8 mouse cellular contexts compared by ENCODE assay signal in the genomic region with DNA sequence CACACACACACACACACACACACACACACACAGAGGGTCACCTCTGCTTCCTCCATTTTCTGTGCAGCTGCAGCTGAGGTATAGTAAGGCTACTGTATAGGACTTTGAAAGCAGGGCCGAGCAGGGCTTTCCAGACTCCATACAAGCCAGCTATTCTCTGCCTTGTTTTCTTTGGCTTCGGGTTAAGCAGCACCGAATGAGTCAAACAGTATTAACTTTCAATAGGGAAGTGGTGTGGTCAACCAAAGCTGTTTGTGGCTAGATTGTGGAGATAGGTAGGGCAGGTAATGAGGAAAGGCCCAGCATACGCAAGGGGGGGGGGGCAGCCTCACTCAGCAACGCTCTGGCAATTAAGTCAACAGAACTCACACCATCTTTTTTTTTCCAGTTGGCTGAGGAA.
DNase-seq lines count a peak whose midpoint lies in the region; ATAC-seq lines count a peak whose summit lies in the region.

No protein-coding gene starts in this region.

- no peaks in the 10 kb centered on the region for H3K36me3 ChIP-seq in kidney, embryonic 16.5 days (ENCODE audit: insufficient read depth, low read length)
- no peaks in the 10 kb centered on the region for H3K36me3 ChIP-seq in stomach, embryonic 14.5 days (ENCODE audit: control insufficient read depth, insufficient read depth, low read length)
- peaks cover 54% of the 10 kb centered on the region for H3K36me3 ChIP-seq in liver, embryonic 12.5 days

- H3K4me3 ChIP-seq in kidney, embryonic 16.5 days (ENCODE audit: low read length): no peak overlapping the region
- H3K4me3 ChIP-seq in stomach, embryonic 14.5 days (ENCODE audit: low read depth, low read length): no peak overlapping the region
- H3K4me3 ChIP-seq in liver, embryonic 12.5 days: no peak overlapping the region

- DNase-seq in kidney, postnatal 36 days: no peak
- peak; percentile 91 for DNase-seq in Muller cell, postnatal 12 days (ENCODE audit: inconsistent ontology term)
- no peak for DNase-seq in left cerebral cortex, adult 8-10 months (ENCODE audit: low spot score in 2 of 2)
- DNase-seq in spleen, postnatal 4 days (ENCODE audit: low spot score in 2 of 2): no peak

- peaks cover 19% of the 10 kb centered on the region for H3K4me1 ChIP-seq in kidney, embryonic 16.5 days (ENCODE audit: insufficient read depth, low read length)
- H3K4me1 ChIP-seq in stomach, embryonic 14.5 days (ENCODE audit: control insufficient read depth, insufficient read depth, low read length): 0 out of 2 replicates have a peak, but pooled peaks cover 20% of the 10 kb centered on the region
- H3K4me1 ChIP-seq in liver, embryonic 12.5 days: 0 out of 2 replicates have a peak, but pooled peaks cover 14% of the 10 kb centered on the region

- H3K27ac ChIP-seq in kidney, embryonic 16.5 days (ENCODE audit: low read length): peak overlapping the region; percentile 52; the same call in 1 of the 2 replicates
- H3K27ac ChIP-seq in stomach, embryonic 14.5 days (ENCODE audit: low read length): peak overlapping the region; percentile 6; the same call in 1 of the 2 replicates
- no peak overlapping the region for H3K27ac ChIP-seq in liver, embryonic 12.5 days

- WGBS in kidney, embryonic 16.5 days: 14% methylated on average over 5 of the region's 5 CpGs
- WGBS in stomach, embryonic 14.5 days: 54% methylated on average over 5 of the region's 5 CpGs
- 58% methylated on average over 5 of the region's 5 CpGs for WGBS in liver, embryonic 12.5 days (ENCODE audit: insufficient replicate concordance)

- no peak overlapping the region for H3K4me2 ChIP-seq in kidney, embryonic 16.5 days (replicated peaks; ENCODE audit: low read depth, low read length)
- no peak overlapping the region for H3K4me2 ChIP-seq in stomach, embryonic 14.5 days (replicated peaks; ENCODE audit: low read depth, low read length)
- H3K4me2 ChIP-seq in liver, embryonic 12.5 days: no peak overlapping the region

- ATAC-seq in kidney, embryonic 16.5 days (ENCODE audit: low FRiP score, low TSS enrichment): peak; percentile 65
- ATAC-seq in inflammation-experienced regulatory T-cells, adult 6 months: peak; percentile 74
- ATAC-seq in stomach, embryonic 14.5 days (ENCODE audit: insufficient number of reproducible peaks, insufficient read depth, low FRiP score, low read depth): no peak
- no peak for ATAC-seq in liver, embryonic 12.5 days

- no peak overlapping the region for H3K9ac ChIP-seq in kidney, embryonic 16.5 days (replicated peaks; ENCODE audit: low read length)
- no peak overlapping the region for H3K9ac ChIP-seq in stomach, embryonic 14.5 days (replicated peaks; ENCODE audit: low read depth, low read length)
- no peak overlapping the region for H3K9ac ChIP-seq in liver, embryonic 12.5 days

- no peaks in the 10 kb centered on the region for H3K27me3 ChIP-seq in kidney, embryonic 16.5 days (ENCODE audit: insufficient read depth, low read length)
- no peaks in the 10 kb centered on the region for H3K27me3 ChIP-seq in stomach, embryonic 14.5 days (ENCODE audit: control insufficient read depth, insufficient read depth, low read length)
- H3K27me3 ChIP-seq in liver, embryonic 12.5 days (replicated peaks): no peaks in the 10 kb centered on the region

- no peaks in the 10 kb centered on the region for H3K9me3 ChIP-seq in kidney, embryonic 16.5 days (ENCODE audit: low read length)
- no peaks in the 10 kb centered on the region for H3K9me3 ChIP-seq in stomach, embryonic 14.5 days (ENCODE audit: control insufficient read depth, low read depth, low read length)
- H3K9me3 ChIP-seq in liver, embryonic 12.5 days (replicated peaks): no peaks in the 10 kb centered on the region

Comparison
In these comparisons a context has a peak if more than half of its experiments do, and no peak if none do; other contexts are left out.
1. ATAC-seq: peak in kidney, embryonic 16.5 days (single experiment) and inflammation-experienced regulatory T-cells, adult 6 months (single experiment); none in stomach, embryonic 14.5 days (single experiment) and liver, embryonic 12.5 days (single experiment).